Mouse (Mus musculus) olfactory bulb, adult 2 months (tissue): Measurements from ENCODE around the gene Nfatc2ip.

Source experiments
- CTCF ChIP-seq: fragments of 200-500 bp; IDR thresholded peaks from 2 replicates; pipeline ENCODE4 v1.5.1; 2012; ENCODE audit warnings: low read depth, mild to moderate bottlenecking, low read length, moderate library complexity; ENCODE audit not compliant: insufficient read depth
- POLR2A ChIP-seq: fragments of 200-500 bp; IDR thresholded peaks from 2 replicates; pipeline ENCODE4 v1.6.1; 2012; ENCODE audit warnings: mild to moderate bottlenecking, low read depth, low read length, moderate library complexity; ENCODE audit not compliant: insufficient read depth

DNA sequence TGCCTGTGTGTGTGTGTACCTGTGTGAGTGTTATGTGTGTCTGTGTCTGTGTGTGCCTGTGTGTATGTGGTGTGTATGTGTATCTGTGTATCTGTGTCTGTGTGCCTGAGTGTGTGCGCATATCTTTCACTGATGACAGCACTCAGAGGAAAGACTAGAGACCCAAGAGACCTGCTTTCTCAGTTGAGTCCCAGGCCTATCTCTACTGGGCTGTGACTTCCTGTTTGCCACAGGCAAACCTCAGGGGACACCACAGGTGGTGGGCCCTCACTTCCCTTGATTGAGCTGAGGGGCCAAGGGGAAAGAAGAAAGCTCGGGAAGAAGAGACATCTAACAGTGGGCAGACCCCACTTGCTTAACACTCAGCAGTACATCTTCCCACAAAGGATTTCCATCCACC is 20.1 kb upstream of the Nfatc2ip start:
- no peak for TF ChIP-seq CTCF
- TF ChIP-seq POLR2A: no peak
